Mouse (Mus musculus): ENCODE data around the gene Sh2b3. TPM values are rescaled to one million over a fixed set of nuclear protein-coding genes. Genes with fewer than 3 reads are reported as not detected.

Sh2b3 gene
- polyA plus RNA-seq, 1 experiment from 2014 or later, result 6.4 TPM

GRCm38 (mm10) chr5:121815867-121816380, 21.5 kb downstream of the Sh2b3 start:
- Histone ChIP-seq H3K36me3 (ENCODE audit: control insufficient read depth, insufficient read depth, low read length) (peaks cover 65% of the 10 kb centered on the region), H3K4me2 (ENCODE audit: low read depth, low read length) (no peak overlapping the region), H3K27me3 (ENCODE audit: control insufficient read depth, insufficient read depth, low read length) (no peaks in the 10 kb centered on the region), H3K4me3 (ENCODE audit: low read depth, low read length) (no peak overlapping the region), H3K9ac (replicated peaks; ENCODE audit: low read depth, low read length) (no peak overlapping the region), H3K4me1 (ENCODE audit: control insufficient read depth, insufficient read depth, low read length) (no peaks in the 10 kb centered on the region), H3K9me3 (ENCODE audit: control insufficient read depth, low read length) (no peaks in the 10 kb centered on the region), H3K27ac (ENCODE audit: low read depth, low read length) (no peak overlapping the region)
- WGBS, result 94% methylated on average over 8 of the region's 8 CpGs
- no peak for ATAC-seq (ENCODE audit: low read depth)

- Histone ChIP-seq H3K9me3 (ENCODE audit: control insufficient read depth, low read length) (no peaks in the 10 kb centered on the region), H3K36me3 (ENCODE audit: control insufficient read depth, insufficient read depth, low read length) (peaks cover 68% of the 10 kb centered on the region), H3K4me1 (ENCODE audit: control insufficient read depth, insufficient read depth, low read length) (no peaks in the 10 kb centered on the region), H3K27me3 (ENCODE audit: control insufficient read depth, insufficient read depth, low read length) (no peaks in the 10 kb centered on the region), H3K9ac (replicated peaks; ENCODE audit: low read depth, low read length) (no peak overlapping the region), H3K4me3 (ENCODE audit: low read depth, low read length) (no peak overlapping the region), H3K4me2 (ENCODE audit: low read depth, low read length) (no peak overlapping the region), H3K27ac (ENCODE audit: low read depth, low read length) (no peak overlapping the region)
- no peak for ATAC-seq (ENCODE audit: low read depth)
- 80% methylated on average over 3 of the region's 3 CpGs for WGBS
Observed at GRCm38 (mm10) chr5:121815067-121815466, 22.4 kb downstream of the Sh2b3 start.

- 97% methylated on average over 10 of the region's 10 CpGs for WGBS
Observed at GRCm38 (mm10) chr5:121813744-121814143, 23.7 kb downstream of the Sh2b3 start.

GRCm38 (mm10) chr5:121812526-121813243, 24.8 kb downstream of the Sh2b3 start:
- peaks cover 60% of the 10 kb centered on the region for H3K36me3 ChIP-seq (ENCODE audit: control insufficient read depth, insufficient read depth, low read length)
- no peak overlapping the region for H3K4me2 ChIP-seq (ENCODE audit: low read depth, low read length)
- H3K9ac ChIP-seq (replicated peaks; ENCODE audit: low read depth, low read length), result no peak overlapping the region
- H3K9me3 ChIP-seq (ENCODE audit: control insufficient read depth, low read length), result no peaks in the 10 kb centered on the region
- WGBS, result 88% methylated on average over 7 of the region's 7 CpGs
- H3K27me3 ChIP-seq (ENCODE audit: control insufficient read depth, insufficient read depth, low read length), result no peaks in the 10 kb centered on the region
- no peak for ATAC-seq (ENCODE audit: low read depth)
- H3K4me3 ChIP-seq (ENCODE audit: low read depth, low read length), result no peak overlapping the region
- H3K27ac ChIP-seq (ENCODE audit: low read depth, low read length), result no peak overlapping the region
- H3K4me1 ChIP-seq (ENCODE audit: control insufficient read depth, insufficient read depth, low read length), result no peaks in the 10 kb centered on the region

More at GRCm38 (mm10) chr5:121813744-121814143, 23.7 kb downstream of the Sh2b3 start:
- Histone ChIP-seq H3K36me3 (ENCODE audit: control insufficient read depth, insufficient read depth, low read length) (peaks cover 70% of the 10 kb centered on the region), H3K4me1 (ENCODE audit: control insufficient read depth, insufficient read depth, low read length) (no peaks in the 10 kb centered on the region), H3K27me3 (ENCODE audit: control insufficient read depth, insufficient read depth, low read length) (no peaks in the 10 kb centered on the region), H3K4me3 (ENCODE audit: low read depth, low read length) (no peak overlapping the region), H3K4me2 (ENCODE audit: low read depth, low read length) (no peak overlapping the region), H3K9ac (replicated peaks; ENCODE audit: low read depth, low read length) (no peak overlapping the region), H3K9me3 (ENCODE audit: control insufficient read depth, low read length) (no peaks in the 10 kb centered on the region), H3K27ac (ENCODE audit: low read depth, low read length) (no peak overlapping the region)
- ATAC-seq (ENCODE audit: low read depth), result no peak

GRCm38 (mm10) chr5:121811485-121811931, 25.9 kb downstream of the Sh2b3 start:
- Histone ChIP-seq H3K36me3 (ENCODE audit: control insufficient read depth, insufficient read depth, low read length) (peaks cover 49% of the 10 kb centered on the region), H3K4me3 (ENCODE audit: low read depth, low read length) (no peak overlapping the region), H3K4me1 (ENCODE audit: control insufficient read depth, insufficient read depth, low read length) (no peaks in the 10 kb centered on the region), H3K27ac (ENCODE audit: low read depth, low read length) (no peak overlapping the region), H3K27me3 (ENCODE audit: control insufficient read depth, insufficient read depth, low read length) (no peaks in the 10 kb centered on the region), H3K9me3 (ENCODE audit: control insufficient read depth, low read length) (no peaks in the 10 kb centered on the region), H3K9ac (replicated peaks; ENCODE audit: low read depth, low read length) (no peak overlapping the region), H3K4me2 (ENCODE audit: low read depth, low read length) (no peak overlapping the region)
- ATAC-seq (ENCODE audit: low read depth), result no peak
- 88% methylated on average over 5 of the region's 5 CpGs for WGBS

- WGBS, result 88% methylated on average over 17 of the region's 17 CpGs
- Histone ChIP-seq H3K27me3 (ENCODE audit: control insufficient read depth, insufficient read depth, low read length) (no peaks in the 10 kb centered on the region), H3K27ac (ENCODE audit: low read depth, low read length) (no peak overlapping the region), H3K4me2 (ENCODE audit: low read depth, low read length) (no peak overlapping the region), H3K36me3 (ENCODE audit: control insufficient read depth, insufficient read depth, low read length) (peaks cover 42% of the 10 kb centered on the region), H3K9ac (replicated peaks; ENCODE audit: low read depth, low read length) (no peak overlapping the region), H3K4me3 (ENCODE audit: low read depth, low read length) (no peak overlapping the region), H3K9me3 (ENCODE audit: control insufficient read depth, low read length) (no peaks in the 10 kb centered on the region), H3K4me1 (ENCODE audit: control insufficient read depth, insufficient read depth, low read length) (no peaks in the 10 kb centered on the region)
- no peak for ATAC-seq (ENCODE audit: low read depth)
Observed at GRCm38 (mm10) chr5:121810331-121811151, 26.9 kb downstream of the Sh2b3 start.

- Histone ChIP-seq H3K27me3 (ENCODE audit: control insufficient read depth, insufficient read depth, low read length) (no peaks in the 10 kb centered on the region), H3K4me3 (ENCODE audit: low read depth, low read length) (no peak overlapping the region), H3K4me1 (ENCODE audit: control insufficient read depth, insufficient read depth, low read length) (no peaks in the 10 kb centered on the region), H3K27ac (ENCODE audit: low read depth, low read length) (no peak overlapping the region), H3K36me3 (ENCODE audit: control insufficient read depth, insufficient read depth, low read length) (peaks cover 42% of the 10 kb centered on the region), H3K9me3 (ENCODE audit: control insufficient read depth, low read length) (no peaks in the 10 kb centered on the region), H3K4me2 (ENCODE audit: low read depth, low read length) (no peak overlapping the region), H3K9ac (replicated peaks; ENCODE audit: low read depth, low read length) (no peak overlapping the region)
- 80% methylated on average over 5 of the region's 5 CpGs for WGBS
- no peak for ATAC-seq (ENCODE audit: low read depth)
Observed at GRCm38 (mm10) chr5:121809667-121810224, 27.7 kb downstream of the Sh2b3 start.

- Histone ChIP-seq H3K4me3 (ENCODE audit: low read depth, low read length) (no peak overlapping the region), H3K27me3 (ENCODE audit: control insufficient read depth, insufficient read depth, low read length) (no peaks in the 10 kb centered on the region), H3K9me3 (ENCODE audit: control insufficient read depth, low read length) (no peaks in the 10 kb centered on the region), H3K36me3 (ENCODE audit: control insufficient read depth, insufficient read depth, low read length) (peaks cover 39% of the 10 kb centered on the region), H3K27ac (ENCODE audit: low read depth, low read length) (no peak overlapping the region), H3K4me1 (ENCODE audit: control insufficient read depth, insufficient read depth, low read length) (no peaks in the 10 kb centered on the region), H3K4me2 (ENCODE audit: low read depth, low read length) (no peak overlapping the region), H3K9ac (replicated peaks; ENCODE audit: low read depth, low read length) (no peak overlapping the region)
- no peak for ATAC-seq (ENCODE audit: low read depth)
- 91% methylated on average over 2 of the region's 2 CpGs for WGBS
Observed at GRCm38 (mm10) chr5:121808202-121808601, 29.2 kb downstream of the Sh2b3 start.

GRCm38 (mm10) chr5:121807186-121807585, 30.3 kb downstream of the Sh2b3 start:
- no peaks in the 10 kb centered on the region for H3K9me3 ChIP-seq (ENCODE audit: control insufficient read depth, low read length)
- WGBS, result 59% methylated on average over 3 of the region's 3 CpGs
- no peak overlapping the region for H3K4me3 ChIP-seq (ENCODE audit: low read depth, low read length)
- no peaks in the 10 kb centered on the region for H3K27me3 ChIP-seq (ENCODE audit: control insufficient read depth, insufficient read depth, low read length)
- H3K36me3 ChIP-seq (ENCODE audit: control insufficient read depth, insufficient read depth, low read length), result peaks cover 38% of the 10 kb centered on the region
- ATAC-seq (ENCODE audit: low read depth), result no peak
- H3K27ac ChIP-seq (ENCODE audit: low read depth, low read length), result no peak overlapping the region
- no peak overlapping the region for H3K9ac ChIP-seq (replicated peaks; ENCODE audit: low read depth, low read length)
- no peak overlapping the region for H3K4me2 ChIP-seq (ENCODE audit: low read depth, low read length)
- H3K4me1 ChIP-seq (ENCODE audit: control insufficient read depth, insufficient read depth, low read length), result no peaks in the 10 kb centered on the region

All from neural tube, embryonic 14.5 days (tissue).